Mouse (Mus musculus): ENCODE results near the gene Cdkl3. TPM values are rescaled to one million over a fixed set of nuclear protein-coding genes. Genes with fewer than 3 reads are reported as not detected.

Cdkl3 gene
- polyA plus RNA-seq, 1 experiment from 2014 or later, result 9.1 TPM

- H3K27ac ChIP-seq (ENCODE audit: low read depth, low read length), result no peak overlapping the region
- H3K4me1 ChIP-seq (ENCODE audit: control insufficient read depth, insufficient read depth, low read length), result no peaks in the 10 kb centered on the region
- no peaks in the 10 kb centered on the region for H3K36me3 ChIP-seq (ENCODE audit: control insufficient read depth, insufficient read depth, low read length)
- H3K4me2 ChIP-seq, result no peak overlapping the region
- WGBS (ENCODE audit: insufficient replicate concordance), result 52% methylated on average over 3 of the region's 3 CpGs
- ATAC-seq (replicated peaks; ENCODE audit: insufficient number of reproducible peaks, low FRiP score, low TSS enrichment), result no peak
- no peak overlapping the region for H3K9ac ChIP-seq (ENCODE audit: low read depth, low read length)
- H3K9me3 ChIP-seq (replicated peaks; ENCODE audit: control insufficient read depth, low read length), result no peaks in the 10 kb centered on the region
- no peaks in the 10 kb centered on the region for H3K27me3 ChIP-seq (ENCODE audit: control insufficient read depth, insufficient read depth, low read length)
- H3K4me3 ChIP-seq (ENCODE audit: low read depth, low read length), result no peak overlapping the region
Observed at GRCm38 (mm10) chr11:52035905-52036304, 31.9 kb downstream of the Cdkl3 start.

GRCm38 (mm10) chr11:52037659-52038058, 33.6 kb downstream of the Cdkl3 start:
- Histone ChIP-seq H3K4me2 (no peak overlapping the region), H3K27ac (ENCODE audit: low read depth, low read length) (no peak overlapping the region)

GRCm38 (mm10) chr11:52043224-52043623, 39.2 kb downstream of the Cdkl3 start:
- WGBS (ENCODE audit: insufficient replicate concordance), result 88% methylated on average over 3 of the region's 3 CpGs
- Histone ChIP-seq H3K9ac (ENCODE audit: low read depth, low read length) (no peak overlapping the region), H3K36me3 (ENCODE audit: control insufficient read depth, insufficient read depth, low read length) (no peaks in the 10 kb centered on the region), H3K4me1 (ENCODE audit: control insufficient read depth, insufficient read depth, low read length) (no peaks in the 10 kb centered on the region), H3K4me2 (no peak overlapping the region), H3K27ac (ENCODE audit: low read depth, low read length) (no peak overlapping the region), H3K27me3 (ENCODE audit: control insufficient read depth, insufficient read depth, low read length) (no peaks in the 10 kb centered on the region), H3K9me3 (replicated peaks; ENCODE audit: control insufficient read depth, low read length) (no peaks in the 10 kb centered on the region), H3K4me3 (ENCODE audit: low read depth, low read length) (no peak overlapping the region)
- ATAC-seq (replicated peaks; ENCODE audit: insufficient number of reproducible peaks, low FRiP score, low TSS enrichment), result no peak

More at GRCm38 (mm10) chr11:52037659-52038058, 33.6 kb downstream of the Cdkl3 start:
- Histone ChIP-seq H3K4me1 (ENCODE audit: control insufficient read depth, insufficient read depth, low read length) (no peaks in the 10 kb centered on the region), H3K4me3 (ENCODE audit: low read depth, low read length) (no peak overlapping the region), H3K9me3 (replicated peaks; ENCODE audit: control insufficient read depth, low read length) (no peaks in the 10 kb centered on the region), H3K36me3 (ENCODE audit: control insufficient read depth, insufficient read depth, low read length) (no peaks in the 10 kb centered on the region), H3K9ac (ENCODE audit: low read depth, low read length) (0 out of 2 replicates have a peak overlapping the region, but pooled peaks have one; percentile 30), H3K27me3 (ENCODE audit: control insufficient read depth, insufficient read depth, low read length) (no peaks in the 10 kb centered on the region)
- 22% methylated on average over 3 of the region's 3 CpGs for WGBS (ENCODE audit: insufficient replicate concordance)
- no peak for ATAC-seq (replicated peaks; ENCODE audit: insufficient number of reproducible peaks, low FRiP score, low TSS enrichment)

GRCm38 (mm10) chr11:52044156-52044555, 40.1 kb downstream of the Cdkl3 start:
- no peaks in the 10 kb centered on the region for H3K27me3 ChIP-seq (ENCODE audit: control insufficient read depth, insufficient read depth, low read length)
- H3K36me3 ChIP-seq (ENCODE audit: control insufficient read depth, insufficient read depth, low read length), result no peaks in the 10 kb centered on the region
- no peak overlapping the region for H3K4me2 ChIP-seq
- no peak overlapping the region for H3K27ac ChIP-seq (ENCODE audit: low read depth, low read length)
- H3K9me3 ChIP-seq (replicated peaks; ENCODE audit: control insufficient read depth, low read length), result no peaks in the 10 kb centered on the region
- no peak overlapping the region for H3K9ac ChIP-seq (ENCODE audit: low read depth, low read length)
- no peak for ATAC-seq (replicated peaks; ENCODE audit: insufficient number of reproducible peaks, low FRiP score, low TSS enrichment)
- no peaks in the 10 kb centered on the region for H3K4me1 ChIP-seq (ENCODE audit: control insufficient read depth, insufficient read depth, low read length)
- no peak overlapping the region for H3K4me3 ChIP-seq (ENCODE audit: low read depth, low read length)

- no peaks in the 10 kb centered on the region for H3K27me3 ChIP-seq (ENCODE audit: control insufficient read depth, insufficient read depth, low read length)
- no peak overlapping the region for H3K4me3 ChIP-seq (ENCODE audit: low read depth, low read length)
- 53% methylated on average over 4 of the region's 4 CpGs for WGBS (ENCODE audit: insufficient replicate concordance)
- H3K27ac ChIP-seq (ENCODE audit: low read depth, low read length), result no peak overlapping the region
- H3K9ac ChIP-seq (ENCODE audit: low read depth, low read length), result no peak overlapping the region
- no peak overlapping the region for H3K4me2 ChIP-seq
- H3K4me1 ChIP-seq (ENCODE audit: control insufficient read depth, insufficient read depth, low read length), result no peaks in the 10 kb centered on the region
- H3K36me3 ChIP-seq (ENCODE audit: control insufficient read depth, insufficient read depth, low read length), result no peaks in the 10 kb centered on the region
- H3K9me3 ChIP-seq (replicated peaks; ENCODE audit: control insufficient read depth, low read length), result no peaks in the 10 kb centered on the region
- ATAC-seq (replicated peaks; ENCODE audit: insufficient number of reproducible peaks, low FRiP score, low TSS enrichment), result no peak
Observed at GRCm38 (mm10) chr11:52046446-52047165, 42.6 kb downstream of the Cdkl3 start.

- H3K27ac ChIP-seq (ENCODE audit: low read depth, low read length), result no peak overlapping the region
Observed at GRCm38 (mm10) chr11:52053371-52053770, 49.4 kb downstream of the Cdkl3 start.

GRCm38 (mm10) chr11:52054728-52055127, 50.7 kb downstream of the Cdkl3 start:
- H3K27ac ChIP-seq (ENCODE audit: low read depth, low read length), result no peak overlapping the region
- no peaks in the 10 kb centered on the region for H3K4me1 ChIP-seq (ENCODE audit: control insufficient read depth, insufficient read depth, low read length)
- no peaks in the 10 kb centered on the region for H3K36me3 ChIP-seq (ENCODE audit: control insufficient read depth, insufficient read depth, low read length)
- H3K9me3 ChIP-seq (replicated peaks; ENCODE audit: control insufficient read depth, low read length), result no peaks in the 10 kb centered on the region
- H3K27me3 ChIP-seq (ENCODE audit: control insufficient read depth, insufficient read depth, low read length), result no peaks in the 10 kb centered on the region
- H3K4me3 ChIP-seq (ENCODE audit: low read depth, low read length), result no peak overlapping the region
- H3K9ac ChIP-seq (ENCODE audit: low read depth, low read length), result no peak overlapping the region
- no peak for ATAC-seq (replicated peaks; ENCODE audit: insufficient number of reproducible peaks, low FRiP score, low TSS enrichment)
- WGBS (ENCODE audit: insufficient replicate concordance), result 87% methylated on average over 3 of the region's 3 CpGs
- H3K4me2 ChIP-seq, result no peak overlapping the region

More at GRCm38 (mm10) chr11:52053371-52053770, 49.4 kb downstream of the Cdkl3 start:
- Histone ChIP-seq H3K4me1 (ENCODE audit: control insufficient read depth, insufficient read depth, low read length) (no peaks in the 10 kb centered on the region), H3K36me3 (ENCODE audit: control insufficient read depth, insufficient read depth, low read length) (no peaks in the 10 kb centered on the region), H3K9me3 (replicated peaks; ENCODE audit: control insufficient read depth, low read length) (no peaks in the 10 kb centered on the region), H3K27me3 (ENCODE audit: control insufficient read depth, insufficient read depth, low read length) (no peaks in the 10 kb centered on the region), H3K9ac (ENCODE audit: low read depth, low read length) (no peak overlapping the region), H3K4me2 (no peak overlapping the region), H3K4me3 (ENCODE audit: low read depth, low read length) (no peak overlapping the region)
- no peak for ATAC-seq (replicated peaks; ENCODE audit: insufficient number of reproducible peaks, low FRiP score, low TSS enrichment)
- WGBS (ENCODE audit: insufficient replicate concordance), result 76% methylated on average over 6 of the region's 6 CpGs

GRCm38 (mm10) chr11:52056198-52056597, 52.2 kb downstream of the Cdkl3 start:
- Histone ChIP-seq H3K4me2 (no peak overlapping the region), H3K4me3 (ENCODE audit: low read depth, low read length) (no peak overlapping the region), H3K27ac (ENCODE audit: low read depth, low read length) (peak overlapping the region; percentile 35; the same call in 1 of the 2 replicates), H3K36me3 (ENCODE audit: control insufficient read depth, insufficient read depth, low read length) (no peaks in the 10 kb centered on the region), H3K9me3 (replicated peaks; ENCODE audit: control insufficient read depth, low read length) (no peaks in the 10 kb centered on the region), H3K27me3 (ENCODE audit: control insufficient read depth, insufficient read depth, low read length) (no peaks in the 10 kb centered on the region), H3K4me1 (ENCODE audit: control insufficient read depth, insufficient read depth, low read length) (no peaks in the 10 kb centered on the region), H3K9ac (ENCODE audit: low read depth, low read length) (no peak overlapping the region)
- no peak for ATAC-seq (replicated peaks; ENCODE audit: insufficient number of reproducible peaks, low FRiP score, low TSS enrichment)
- 56% methylated on average over 5 of the region's 5 CpGs for WGBS (ENCODE audit: insufficient replicate concordance)

- no peak for ATAC-seq (replicated peaks; ENCODE audit: insufficient number of reproducible peaks, low FRiP score, low TSS enrichment)
- no peaks in the 10 kb centered on the region for H3K4me1 ChIP-seq (ENCODE audit: control insufficient read depth, insufficient read depth, low read length)
- no peaks in the 10 kb centered on the region for H3K27me3 ChIP-seq (ENCODE audit: control insufficient read depth, insufficient read depth, low read length)
- no peak overlapping the region for H3K9ac ChIP-seq (ENCODE audit: low read depth, low read length)
- 66% methylated on average over 5 of the region's 5 CpGs for WGBS (ENCODE audit: insufficient replicate concordance)
- H3K36me3 ChIP-seq (ENCODE audit: control insufficient read depth, insufficient read depth, low read length), result no peaks in the 10 kb centered on the region
- H3K27ac ChIP-seq (ENCODE audit: low read depth, low read length), result no peak overlapping the region
- H3K9me3 ChIP-seq (replicated peaks; ENCODE audit: control insufficient read depth, low read length), result no peaks in the 10 kb centered on the region
- H3K4me2 ChIP-seq, result no peak overlapping the region
- no peak overlapping the region for H3K4me3 ChIP-seq (ENCODE audit: low read depth, low read length)
Observed at GRCm38 (mm10) chr11:52059001-52059400, 55.0 kb downstream of the Cdkl3 start.
